Mouse (Mus musculus) cerebellum, postnatal 14 days (tissue): ENCODE data around the gene Pax7.
A peak's percentile ranks its signal among the peaks of the same experiment; 100 is the strongest.

Experiments used
- DNase-seq, 2 experiments: peaks; one replicate each; pipeline ENCODE4 v3.0.0; 2021; ENCODE audit warnings: mixed read lengths in 2 of 2

The Pax7 gene

GRCm38 (mm10) chr4:139830581-139831387 is 2.5 kb downstream of the Pax7 start:
- peak in 1 of 2 experiments; percentile 13 for DNase-seq

- no peak for DNase-seq
These were observed 3.3 kb downstream of the Pax7 start for GRCm38 (mm10) chr4:139830053-139830452.

- DNase-seq: no peak
These were observed 4.3 kb downstream of the Pax7 start for GRCm38 (mm10) chr4:139828871-139829590.

GRCm38 (mm10) chr4:139828283-139828678 is 5.0 kb downstream of the Pax7 start:
- DNase-seq: no peak

- DNase-seq: no peak
These were observed 5.6 kb downstream of the Pax7 start for GRCm38 (mm10) chr4:139827501-139828282.

- no peak for DNase-seq
These were observed 7.1 kb downstream of the Pax7 start for GRCm38 (mm10) chr4:139826231-139826630.

GRCm38 (mm10) chr4:139825326-139826112 is 7.8 kb downstream of the Pax7 start:
- no peak for DNase-seq

- no peak for DNase-seq
These were observed 8.6 kb downstream of the Pax7 start for GRCm38 (mm10) chr4:139824572-139825325.

- DNase-seq: no peak
These were observed 9.4 kb downstream of the Pax7 start for GRCm38 (mm10) chr4:139823870-139824472.

GRCm38 (mm10) chr4:139823138-139823869 is 10.0 kb downstream of the Pax7 start:
- DNase-seq: peak; percentile 38 to 45

GRCm38 (mm10) chr4:139822214-139823137 is 10.9 kb downstream of the Pax7 start:
- no peak for DNase-seq

- DNase-seq: peak in 1 of 2 experiments; percentile 41
These were observed 11.7 kb downstream of the Pax7 start for GRCm38 (mm10) chr4:139821491-139822160.

GRCm38 (mm10) chr4:139821071-139821470 is 12.3 kb downstream of the Pax7 start:
- no peak for DNase-seq

GRCm38 (mm10) chr4:139819411-139820030 is 13.8 kb downstream of the Pax7 start:
- DNase-seq: no peak

- no peak for DNase-seq
These were observed 15.2 kb downstream of the Pax7 start for GRCm38 (mm10) chr4:139818163-139818562.

GRCm38 (mm10) chr4:139813371-139813960 is 19.9 kb downstream of the Pax7 start:
- DNase-seq: no peak

GRCm38 (mm10) chr4:139811901-139812300 is 21.4 kb downstream of the Pax7 start:
- no peak for DNase-seq

- DNase-seq: no peak
These were observed 21.9 kb downstream of the Pax7 start for GRCm38 (mm10) chr4:139811475-139811874.
